Mouse (Mus musculus): ENCODE measurements around the gene Jph4.
A peak's percentile ranks its signal among the peaks of the same experiment; 100 is the strongest.

DNA sequence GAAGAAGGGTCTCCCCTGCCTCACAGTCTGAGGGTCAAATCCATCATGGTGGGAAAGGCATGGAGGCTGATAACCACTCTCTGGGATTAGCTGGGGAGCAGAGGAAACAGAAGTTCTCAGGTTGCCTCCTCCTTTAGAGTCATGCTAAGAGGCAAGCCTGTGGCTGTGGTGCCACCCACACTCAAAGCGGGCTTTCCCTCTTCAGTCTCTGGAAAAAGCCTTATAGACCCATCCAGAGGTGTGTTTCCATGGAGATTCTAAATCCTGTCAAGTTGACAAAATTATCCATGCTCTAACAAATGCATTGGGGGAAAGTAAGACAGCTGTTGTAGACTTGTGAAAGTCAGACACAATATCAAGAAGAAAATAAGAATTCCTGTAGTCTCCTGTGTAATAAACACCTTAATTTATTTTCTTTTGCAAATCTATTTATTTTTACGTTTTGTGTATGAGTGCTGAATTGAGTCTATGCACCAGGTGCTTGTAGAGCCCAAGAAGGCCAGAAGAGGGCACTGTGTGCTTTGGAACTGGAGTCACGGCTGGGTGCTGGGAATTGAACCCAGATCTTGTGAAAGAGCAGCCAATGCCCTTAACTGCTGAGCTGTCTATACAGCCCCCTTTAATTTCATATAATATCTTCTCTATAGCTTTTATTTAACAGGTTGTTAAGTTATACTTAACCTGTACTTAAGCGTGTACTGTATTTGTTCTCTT is 2.8 kb upstream of the Jph4 start:
- TF ChIP-seq CTCF (IDR thresholded peaks at IDR 0.05) (peak; percentile 57), POLR2A (IDR thresholded peaks at IDR 0.05; ENCODE audit: insufficient read depth, low read depth, low read length) (no peak)
